Mouse (Mus musculus): ENCODE results near the gene Cdk11b.
"Not testable (repeated sequence)": the region's sequence is repeated elsewhere in the genome, so short reads cannot be mapped to it uniquely, and the experiment has no call there.

- not testable (repeated sequence) for TF ChIP-seq CTCF (IDR thresholded peaks at IDR 0.05; ENCODE audit: extremely low read depth, insufficient read length, insufficient replicate concordance, low read depth, low read length); POLR2A (IDR thresholded peaks at IDR 0.05; ENCODE audit: low read depth, low read length)
Measured at GRCm38 (mm10) chr4:155670236-155670635, 45.6 kb downstream of the Cdk11b start.

Measured in small intestine, adult 2 months (tissue).